Mouse (Mus musculus): ENCODE data around the gene Dlgap4.

GRCm38 (mm10) chr2:156736846-156737245 is 123.3 kb downstream of the Dlgap4 start:
- TF ChIP-seq POLR2A (IDR thresholded peaks at IDR 0.05; ENCODE audit: extremely low read depth, insufficient read depth, low read length): no peak
- no peak for TF ChIP-seq CTCF (IDR thresholded peaks at IDR 0.05; ENCODE audit: extremely low read depth, insufficient read depth, low read length)
